Mouse (Mus musculus): ENCODE measurements around the gene Dst.

Dst gene

GRCm38 (mm10) chr1:33980420-33980819, 72.4 kb downstream of the Dst start:
- DNase-seq (ENCODE audit: low spot score): no peak

- DNase-seq (ENCODE audit: low spot score): no peak
These were observed 81.6 kb downstream of the Dst start for GRCm38 (mm10) chr1:33989643-33990042.

- no peak for DNase-seq (ENCODE audit: low spot score)
These were observed 83.0 kb downstream of the Dst start for GRCm38 (mm10) chr1:33991067-33991466.

- DNase-seq (ENCODE audit: low spot score): no peak
These were observed 84.8 kb downstream of the Dst start for GRCm38 (mm10) chr1:33992810-33993209.

- no peak for DNase-seq (ENCODE audit: low spot score)
These were observed 86.2 kb downstream of the Dst start for GRCm38 (mm10) chr1:33994201-33994600.

GRCm38 (mm10) chr1:33995386-33995785, 87.4 kb downstream of the Dst start:
- no peak for DNase-seq (ENCODE audit: low spot score)

- DNase-seq (ENCODE audit: low spot score): no peak
These were observed 88.3 kb downstream of the Dst start for GRCm38 (mm10) chr1:33996105-33996887.

- DNase-seq (ENCODE audit: low spot score): no peak
These were observed 94.3 kb downstream of the Dst start for GRCm38 (mm10) chr1:34002321-34002720.

- no peak for DNase-seq (ENCODE audit: low spot score)
These were observed 94.9 kb downstream of the Dst start for GRCm38 (mm10) chr1:34002970-34003369.

GRCm38 (mm10) chr1:34005238-34005725, 97.3 kb downstream of the Dst start:
- no peak for DNase-seq (ENCODE audit: low spot score)

GRCm38 (mm10) chr1:34005726-34006638, 98.0 kb downstream of the Dst start:
- no peak for DNase-seq (ENCODE audit: low spot score)

- no peak for DNase-seq (ENCODE audit: low spot score)
These were observed 98.9 kb downstream of the Dst start for GRCm38 (mm10) chr1:34006828-34007361.

GRCm38 (mm10) chr1:34007379-34007778, 99.4 kb downstream of the Dst start:
- no peak for DNase-seq (ENCODE audit: low spot score)

GRCm38 (mm10) chr1:34011051-34011677, 103.1 kb downstream of the Dst start:
- DNase-seq (ENCODE audit: low spot score): no peak

- DNase-seq (ENCODE audit: low spot score): no peak
These were observed 103.8 kb downstream of the Dst start for GRCm38 (mm10) chr1:34011821-34012271.

GRCm38 (mm10) chr1:34013490-34013889, 105.5 kb downstream of the Dst start:
- DNase-seq (ENCODE audit: low spot score): no peak

- DNase-seq (ENCODE audit: low spot score): no peak
These were observed 108.8 kb downstream of the Dst start for GRCm38 (mm10) chr1:34016780-34017179.

GRCm38 (mm10) chr1:34017323-34017722, 109.3 kb downstream of the Dst start:
- no peak for DNase-seq (ENCODE audit: low spot score)

- DNase-seq (ENCODE audit: low spot score): no peak
These were observed 112.6 kb downstream of the Dst start for GRCm38 (mm10) chr1:34020599-34020998.

- DNase-seq (ENCODE audit: low spot score): no peak
These were observed 113.5 kb downstream of the Dst start for GRCm38 (mm10) chr1:34021574-34021973.

- no peak for DNase-seq (ENCODE audit: low spot score)
These were observed 115.1 kb downstream of the Dst start for GRCm38 (mm10) chr1:34023154-34023553.

- DNase-seq (ENCODE audit: low spot score): no peak
These were observed 117.9 kb downstream of the Dst start for GRCm38 (mm10) chr1:34025879-34026278.
